Mouse (Mus musculus): ENCODE data around the gene Olfr472.
"Not testable (repeated sequence)": the region's sequence is repeated elsewhere in the genome, so short reads cannot be mapped to it uniquely, and the experiment has no call there.

Gene Olfr472
- long read RNA-seq, experiment 1: 0 reads
- long read RNA-seq, experiment 2: 0 reads

- intact Hi-C loops (cut with DNase I): no loop called here
Observed at GRCm38 (mm10) chr7:107897602-107898001, at the start of gene Olfr472. Gene Olfr472 (plus strand): TSS chr7:107897902.

DNA sequence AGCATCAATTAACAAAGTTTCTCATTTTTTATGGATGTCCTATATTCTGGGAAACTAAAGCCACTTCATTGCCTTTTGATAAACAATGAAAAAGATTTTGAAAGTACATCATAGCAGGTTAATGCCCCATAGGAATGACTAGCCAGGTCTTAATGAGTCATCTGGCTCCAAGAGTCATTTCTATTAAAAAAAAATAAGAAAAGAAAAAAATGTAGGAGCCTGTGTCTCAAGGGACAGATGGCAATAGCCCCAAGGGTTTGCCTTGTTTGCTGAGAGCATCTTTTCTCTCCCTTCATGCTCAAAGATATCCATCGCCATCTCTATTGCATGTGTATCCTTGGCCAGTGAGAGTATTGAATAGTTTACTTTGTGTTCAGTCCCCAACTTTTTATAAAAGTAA is 32.4 kb downstream of the Olfr472 start, which contains the start of gene Olfr473:
Gene Olfr473, plus strand, starts transcription at position 301 of the 400 bp plus-strand sequence.
- intact Hi-C loops (cut with DNase I): no loop called here

DNA sequence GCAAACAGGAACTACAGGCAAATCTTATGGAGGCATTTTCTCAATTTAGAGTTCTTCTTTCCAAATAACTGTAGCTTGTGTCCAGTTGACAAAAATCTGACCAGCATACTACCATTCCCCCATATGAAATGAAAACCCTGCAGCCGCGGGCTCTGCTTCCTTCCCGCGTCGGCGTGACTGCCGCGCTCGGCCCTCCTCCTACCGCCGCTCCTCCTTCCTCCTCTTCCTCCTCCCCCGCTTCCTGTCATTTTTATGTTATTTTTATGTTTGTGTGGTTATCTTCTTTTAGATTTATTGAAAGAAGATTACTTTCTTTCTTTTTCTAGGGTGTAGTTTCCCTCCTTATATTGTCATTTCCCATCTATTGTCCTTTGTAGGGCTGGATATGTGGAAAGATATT is 54.8 kb downstream of the Olfr472 start:
- intact Hi-C loops (cut with DNase I): not testable (repeated sequence)

DNA sequence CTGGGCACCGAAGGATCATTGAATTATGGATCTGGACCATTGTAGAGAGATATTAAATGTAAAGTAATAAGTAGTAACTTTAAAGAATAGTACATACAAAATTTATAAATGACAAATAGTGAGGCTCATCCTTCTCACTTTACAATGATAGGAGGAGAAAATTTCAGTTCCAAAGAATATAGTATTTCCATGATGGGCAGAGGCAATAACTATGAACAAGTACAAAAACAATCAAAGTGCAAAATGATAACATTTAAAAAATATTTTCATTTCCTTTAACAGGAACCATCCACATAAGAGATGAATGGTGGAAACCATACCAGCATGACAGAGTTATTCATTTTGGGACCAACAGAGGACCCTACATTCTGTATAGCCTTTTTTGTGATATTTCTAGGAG is 56.6 kb downstream of the Olfr472 start, which contains the start of gene Olfr474:
Gene Olfr474, plus strand, starts transcription at position 301 of the 400 bp plus-strand sequence.
- intact Hi-C loops (cut with DNase I): no loop called here

Data from adrenal gland (tissue).